Mouse (Mus musculus) megakaryocyte, embryonic 14.5 days (primary cell): ENCODE measurements around the gene Snai1.

Source experiments
- FLI1 ChIP-seq: IDR thresholded peaks from 2 replicates; pipeline ENCODE4 v1.6.1; 2012; ENCODE audit warnings: low read length, inconsistent platforms, mixed read lengths
- GATA1 ChIP-seq: IDR thresholded peaks from 3 replicates; pipeline ENCODE4 v1.6.1; 2012; ENCODE audit warnings: mixed read lengths, low read length, inconsistent platforms, borderline replicate concordance

DNA sequence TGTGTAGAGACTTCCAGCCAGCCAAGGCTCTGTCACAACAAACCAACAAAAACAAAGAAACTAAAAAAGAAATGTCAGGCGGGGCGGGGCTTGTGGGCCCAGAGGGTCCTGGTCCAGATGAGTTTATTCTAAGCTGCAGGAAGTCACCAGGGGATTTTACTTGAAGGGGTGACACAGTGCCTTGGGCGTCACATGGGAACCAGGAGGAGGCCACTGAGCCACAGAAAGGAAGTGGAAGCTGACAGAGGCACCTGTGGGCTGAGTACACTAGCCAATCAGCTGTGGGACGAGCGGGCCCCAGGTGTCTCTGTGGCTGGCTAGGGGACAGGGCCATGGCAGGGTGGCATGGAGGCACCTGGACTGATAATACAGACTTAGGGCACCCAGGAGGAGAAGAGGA is 17.8 kb downstream of the Snai1 start:
- TF ChIP-seq GATA1 = no peak
- TF ChIP-seq FLI1 = no peak
